Mouse (Mus musculus) stomach, embryonic 14.5 days (tissue): ENCODE measurements around the gene Smad5. TPM values are rescaled to one million over a fixed set of nuclear protein-coding genes. Genes with fewer than 3 reads are reported as not detected.
A peak's percentile ranks its signal among the peaks of the same experiment; 100 is the strongest.

Experiments
- ATAC-seq: fragments of 200-750 bp; cut with Nextera tagmentation; 2 replicates; pipeline ENCODE4 v1.8.0; 2017; ENCODE audit warnings: low read depth, moderate TSS enrichment; ENCODE audit not compliant: insufficient number of reproducible peaks, insufficient read depth, low FRiP score
- H3K27ac ChIP-seq: fragments of 300-500 bp; sonication (generic); 2 replicates; pipeline ENCODE4 v1.5.1; 2014; ENCODE audit warnings: mild to moderate bottlenecking, low read length, moderate library complexity, mixed read lengths
- H3K27me3 ChIP-seq: fragments of 300-500 bp; sonication (generic); 2 replicates; pipeline ENCODE4 v1.6.1; 2014; ENCODE audit warnings: low read length, control low read depth, mixed read lengths; ENCODE audit not compliant: control insufficient read depth, insufficient read depth
- H3K36me3 ChIP-seq: fragments of 300-500 bp; sonication (generic); 2 replicates; pipeline ENCODE4 v1.6.1; 2014; ENCODE audit warnings: mild to moderate bottlenecking, control low read depth, low read length, moderate library complexity, mixed read lengths; ENCODE audit not compliant: control insufficient read depth, insufficient read depth
- H3K4me1 ChIP-seq: fragments of 300-500 bp; sonication (generic); 2 replicates; pipeline ENCODE4 v1.6.1; 2014; ENCODE audit warnings: low read length, control low read depth, mixed read lengths; ENCODE audit not compliant: control insufficient read depth, insufficient read depth
- H3K4me2 ChIP-seq: fragments of 300-500 bp; sonication (generic); replicated peaks from 2 replicates; pipeline ENCODE4 v1.6.1; 2014; ENCODE audit warnings: low read depth, low read length, control low read depth
- H3K4me3 ChIP-seq: fragments of 300-500 bp; sonication (generic); 2 replicates; pipeline ENCODE4 v1.5.1; 2014; ENCODE audit warnings: low read depth, low read length, control low read depth
- H3K9ac ChIP-seq: fragments of 300-500 bp; sonication (generic); replicated peaks from 2 replicates; pipeline ENCODE4 v1.6.1; 2014; ENCODE audit warnings: low read depth, mild to moderate bottlenecking, control low read depth, low read length, moderate library complexity, mixed read lengths
- H3K9me3 ChIP-seq: fragments of 300-500 bp; sonication (generic); 2 replicates; pipeline ENCODE4 v1.6.1; 2016; ENCODE audit warnings: low read depth, low read length, control low read depth; ENCODE audit not compliant: control insufficient read depth
- WGBS: fragments of 180-500 bp; shearing (Covaris S2); extraction: QIAGEN DNeasy Blood & Tissue Kit; methylation state at CpG from one replicate; pipeline ENCODE4 v1.1.7; 2014; 5-methylcytosine and 5-hydroxymethylcytosine counted together
- polyA plus RNA-seq: library from polyadenylated mRNA; unstranded; fragments of >200 nt; fragmentation: Nextera tagmentation; extraction: Ambion mirVana; gene quantifications from 2 replicates; pipeline ENCODE4 v1.2.1, GENCODE M21; 2014

Gene Smad5
- polyA plus RNA-seq, 1 experiment from 2014 or later: 52.7 TPM

DNA sequence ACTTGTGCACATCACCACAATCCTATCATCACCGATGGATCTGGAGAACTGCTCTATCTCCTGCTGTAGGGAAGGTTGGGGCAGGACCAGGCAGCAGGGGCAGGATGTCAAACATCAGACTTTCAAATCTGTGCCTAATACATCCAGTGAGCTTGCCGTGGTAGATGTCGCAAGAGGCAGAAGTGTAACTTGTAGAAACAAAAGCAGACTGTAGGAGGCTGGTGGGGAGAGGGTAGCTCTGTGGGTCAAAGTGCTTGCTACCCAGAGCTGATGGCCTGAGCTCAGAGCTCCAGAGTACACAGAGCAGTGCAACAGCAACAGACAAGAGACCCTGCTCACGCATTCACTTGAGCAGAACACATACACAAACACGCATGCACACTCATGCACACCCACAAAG lies 6.1 kb upstream of the Smad5 start:
- Histone ChIP-seq H3K27ac (no peak overlapping the region), H3K27me3 (no peaks in the 10 kb centered on the region), H3K36me3 (no peaks in the 10 kb centered on the region), H3K4me1 (peaks cover 24% of the 10 kb centered on the region), H3K9ac (no peak overlapping the region), H3K4me2 (no peak overlapping the region), H3K4me3 (no peak overlapping the region), H3K9me3 (no peaks in the 10 kb centered on the region)
- ATAC-seq: no peak
- 74% methylated on average over 5 of the region's 5 CpGs for WGBS

DNA sequence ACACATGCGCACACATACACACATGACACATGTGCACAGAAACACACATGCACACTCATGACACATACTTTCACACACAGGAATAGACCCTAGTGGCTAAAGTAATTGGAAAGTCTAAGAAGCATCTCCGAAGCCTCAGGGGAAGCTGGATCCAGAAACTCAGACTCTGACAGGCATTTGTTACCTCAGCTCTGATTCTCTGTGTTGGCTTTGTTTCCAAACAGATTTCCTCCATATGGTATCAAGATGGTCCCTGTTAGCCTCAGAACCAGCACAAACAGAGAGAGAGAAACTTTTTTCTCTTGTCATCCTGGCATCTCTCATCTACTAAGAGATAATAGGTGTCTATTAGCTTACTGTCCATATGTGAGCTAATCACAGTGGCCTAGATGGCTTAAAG lies 5.6 kb upstream of the Smad5 start:
- Histone ChIP-seq H3K4me2 (no peak overlapping the region), H3K27ac (peak overlapping the region; percentile 70)
- WGBS: 83% methylated on average over 2 of the region's 2 CpGs

DNA sequence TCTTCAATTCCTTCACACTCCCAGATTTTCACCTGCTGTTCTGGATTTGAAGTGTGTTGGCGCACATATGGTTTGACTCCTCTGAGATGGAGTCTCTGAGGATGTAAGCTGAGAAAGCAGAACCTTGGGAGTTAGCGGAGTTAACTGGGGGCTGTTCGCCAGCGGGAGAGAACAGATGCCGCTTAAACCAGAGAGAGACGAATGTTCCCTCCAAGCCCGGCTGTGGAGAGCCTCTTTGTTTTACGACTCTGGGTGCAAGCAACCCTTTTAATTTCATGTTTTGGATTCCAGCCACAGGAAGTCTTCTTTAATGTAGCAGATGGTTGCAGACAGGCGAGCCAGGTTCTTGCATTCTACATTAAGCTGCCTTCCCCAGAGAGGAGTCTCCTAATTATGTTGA lies 4.4 kb upstream of the Smad5 start:
- Histone ChIP-seq H3K27me3 (no peaks in the 10 kb centered on the region), H3K9ac (no peak overlapping the region), H3K4me2 (no peak overlapping the region; the same call in 1 of the 2 replicates), H3K4me1 (peaks cover 31% of the 10 kb centered on the region), H3K9me3 (no peaks in the 10 kb centered on the region), H3K4me3 (no peak overlapping the region), H3K27ac (peak overlapping the region; percentile 70; the same call in 1 of the 2 replicates), H3K36me3 (no peaks in the 10 kb centered on the region)
- peak; percentile 43; the same call in 1 of the 2 replicates for ATAC-seq
- 16% methylated on average over 9 of the region's 9 CpGs for WGBS

More for the DNA sequence above, 5.6 kb upstream of the Smad5 start:
- H3K4me1 ChIP-seq: peaks cover 26% of the 10 kb centered on the region
- H3K9me3 ChIP-seq: no peaks in the 10 kb centered on the region
- no peak overlapping the region for H3K4me3 ChIP-seq
- ATAC-seq: no peak
- H3K36me3 ChIP-seq: no peaks in the 10 kb centered on the region
- no peak overlapping the region for H3K9ac ChIP-seq
- no peaks in the 10 kb centered on the region for H3K27me3 ChIP-seq

DNA sequence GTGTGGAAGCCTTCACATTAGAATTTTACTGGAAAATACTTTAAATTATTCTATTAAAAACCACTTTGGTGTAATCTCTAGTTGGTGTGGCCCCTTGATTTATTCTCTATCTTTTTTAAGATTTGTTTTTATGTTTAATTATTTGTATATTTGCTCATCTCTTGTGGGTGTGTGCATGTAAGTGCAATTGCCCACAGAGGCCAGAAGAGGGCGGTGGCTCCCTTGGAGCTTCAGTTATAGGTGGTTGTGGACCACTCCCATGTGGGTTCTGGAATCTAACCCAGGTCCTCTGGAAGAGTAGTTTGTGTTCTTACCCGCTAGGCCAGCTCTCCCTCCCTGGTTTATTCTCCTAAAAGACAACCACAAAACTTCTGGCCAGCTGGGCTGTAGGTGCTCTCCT lies 3.4 kb upstream of the Smad5 start:
- Histone ChIP-seq H3K4me1 (peaks cover 31% of the 10 kb centered on the region), H3K36me3 (no peaks in the 10 kb centered on the region), H3K9me3 (no peaks in the 10 kb centered on the region), H3K27ac (peak overlapping the region; percentile 70; the same call in 1 of the 2 replicates), H3K9ac (no peak overlapping the region), H3K4me2 (no peak overlapping the region), H3K4me3 (no peak overlapping the region), H3K27me3 (no peaks in the 10 kb centered on the region)
- 93% methylated on average over 2 of the region's 2 CpGs for WGBS
- no peak for ATAC-seq

DNA sequence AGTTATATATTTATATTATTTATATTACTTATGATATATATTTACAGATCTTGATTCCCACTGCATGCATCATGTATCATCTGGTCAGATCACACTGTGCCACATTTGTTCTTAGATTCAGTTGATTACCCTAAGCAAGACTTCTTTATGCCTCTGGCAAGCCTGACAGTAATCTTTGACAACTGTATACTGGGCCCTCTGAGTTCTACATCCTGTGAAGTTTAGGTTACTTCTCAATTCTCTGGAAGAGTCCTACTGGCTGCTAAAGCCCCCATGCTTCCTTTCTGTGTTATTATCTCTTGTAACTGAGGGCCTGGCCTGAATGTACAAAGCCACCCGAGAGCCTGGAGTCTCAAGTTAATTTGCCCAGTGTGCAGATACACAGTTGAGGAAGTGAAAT lies 1.8 kb upstream of the Smad5 start:
- Histone ChIP-seq H3K4me2 (no peak overlapping the region), H3K9ac (no peak overlapping the region), H3K4me1 (peaks cover 45% of the 10 kb centered on the region), H3K27ac (no peak overlapping the region), H3K36me3 (peaks cover 3% of the 10 kb centered on the region), H3K4me3 (no peak overlapping the region), H3K9me3 (no peaks in the 10 kb centered on the region), H3K27me3 (no peaks in the 10 kb centered on the region)
- no peak for ATAC-seq
- 83% methylated on average over 1 of the region's 1 CpGs for WGBS

DNA sequence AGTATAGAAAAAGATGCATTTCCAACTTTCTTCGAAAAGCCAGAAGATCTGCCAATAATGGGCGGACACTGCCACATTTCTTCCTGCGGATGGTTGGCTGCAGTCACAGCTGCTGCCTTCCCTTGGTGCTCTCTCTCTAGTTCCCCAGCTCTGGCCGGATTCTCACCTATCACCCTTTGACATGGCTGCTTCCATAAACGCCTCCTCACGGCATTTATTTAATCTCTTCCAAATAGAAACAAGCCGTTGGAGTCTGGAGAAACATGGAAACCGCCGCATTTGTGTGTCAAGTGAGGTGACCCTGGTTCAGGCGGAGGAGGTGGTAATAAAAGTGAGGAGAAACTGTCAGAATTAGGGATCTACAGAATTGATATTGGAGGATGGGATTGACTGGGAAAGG lies 886 bp upstream of the Smad5 start:
- Histone ChIP-seq H3K4me3 (no peak overlapping the region), H3K4me2 (0 out of 2 replicates have a peak overlapping the region, but pooled peaks have one; percentile 57), H3K9me3 (no peaks in the 10 kb centered on the region), H3K36me3 (peaks cover 9% of the 10 kb centered on the region), H3K4me1 (peaks cover 37% of the 10 kb centered on the region), H3K27me3 (no peaks in the 10 kb centered on the region), H3K9ac (no peak overlapping the region), H3K27ac (peak overlapping the region; percentile 99; the same call in 1 of the 2 replicates)
- no peak for ATAC-seq
- WGBS: 55% methylated on average over 10 of the region's 10 CpGs

DNA sequence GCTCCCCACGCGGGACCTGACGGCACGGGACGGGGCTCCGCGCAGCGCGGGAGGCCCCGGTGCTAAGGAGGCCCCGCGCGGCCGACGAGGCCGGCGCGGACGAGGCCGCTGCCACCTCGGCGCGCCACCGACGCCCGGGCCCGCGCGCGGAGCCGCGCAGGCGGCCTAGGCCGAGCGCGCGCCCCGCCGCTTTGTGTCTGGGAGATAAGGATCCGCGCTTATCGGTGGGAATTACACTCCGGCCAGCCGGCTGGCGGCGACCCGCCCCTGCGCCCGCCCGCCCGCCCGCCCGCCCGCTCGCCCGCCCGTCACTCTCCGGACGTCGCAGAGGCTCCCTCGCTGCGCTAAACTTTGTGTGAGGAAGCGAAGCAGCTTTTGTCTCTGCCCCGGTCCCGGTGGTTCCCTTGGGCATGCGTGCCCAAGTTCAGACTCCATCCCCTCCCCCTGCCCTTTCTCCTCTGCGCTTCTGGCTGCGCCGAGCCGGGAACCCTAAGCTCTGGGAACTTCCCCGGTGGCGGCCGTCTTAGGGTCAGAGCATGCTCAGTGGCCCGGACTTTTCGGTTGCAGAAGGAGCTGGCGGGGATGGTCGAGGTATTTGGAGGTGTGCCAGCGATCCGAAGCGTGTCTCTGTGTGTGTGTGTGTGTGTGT lies 536 bp downstream of the Smad5 start:
- Histone ChIP-seq H3K27ac (peak overlapping the region; percentile 99), H3K36me3 (peaks cover 13% of the 10 kb centered on the region), H3K4me3 (peak overlapping the region; percentile 66), H3K9ac (peak overlapping the region; percentile 98), H3K4me2 (peak overlapping the region; percentile 57), H3K9me3 (no peaks in the 10 kb centered on the region), H3K27me3 (no peaks in the 10 kb centered on the region), H3K4me1 (peaks cover 27% of the 10 kb centered on the region)
- peak; percentile 59 for ATAC-seq
- WGBS: under 1% methylated on average over 63 of the region's 80 CpGs

DNA sequence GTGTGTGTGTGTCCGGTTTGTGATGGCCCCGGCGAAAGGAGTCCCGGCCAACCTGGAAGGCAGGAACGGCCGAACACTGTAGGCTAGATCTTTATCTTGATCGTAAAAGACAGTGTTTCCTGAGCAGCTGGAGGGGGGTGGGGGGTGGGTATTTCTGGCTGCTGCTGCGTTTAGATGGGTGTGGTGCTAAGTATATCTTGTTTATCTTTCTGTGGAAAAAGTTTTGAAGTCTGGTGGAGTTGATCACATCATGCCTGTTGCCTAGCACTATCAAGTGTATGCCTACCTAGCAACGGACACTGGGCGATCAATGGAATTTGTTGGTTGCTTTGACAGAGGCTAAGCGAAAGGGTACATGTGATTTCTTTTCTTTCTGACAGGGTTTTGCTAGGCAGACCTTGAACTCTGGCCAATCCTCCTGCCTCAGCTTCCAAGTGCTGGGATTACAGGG lies 1.1 kb downstream of the Smad5 start:
- peak overlapping the region; percentile 98 for H3K9ac ChIP-seq
- H3K4me1 ChIP-seq: peaks cover 27% of the 10 kb centered on the region
- peak; percentile 38; the same call in 1 of the 2 replicates for ATAC-seq
- H3K4me3 ChIP-seq: peak overlapping the region; percentile 66
- H3K27ac ChIP-seq: peak overlapping the region; percentile 99
- no peaks in the 10 kb centered on the region for H3K27me3 ChIP-seq
- H3K4me2 ChIP-seq: peak overlapping the region; percentile 57
- no peaks in the 10 kb centered on the region for H3K9me3 ChIP-seq
- H3K36me3 ChIP-seq: peaks cover 14% of the 10 kb centered on the region
- WGBS: under 1% methylated on average over 11 of the region's 11 CpGs
